Mouse (Mus musculus) erythroid progenitor cell, adult 5-6 weeks (primary cell): ENCODE data around the gene Lrig1. TPM values are rescaled to one million over a fixed set of nuclear protein-coding genes. Genes with fewer than 3 reads are reported as not detected.

ENCODE experiments used
- ATAC-seq: replicated peaks from 2 replicates; pipeline ENCODE4 v1.8.0; 2016; ENCODE audit warnings: moderate number of reproducible peaks, mild to moderate bottlenecking, moderate TSS enrichment, inconsistent platforms; ENCODE audit not compliant: poor library complexity, low FRiP score, severe bottlenecking
- total RNA-seq, 2 experiments: library from RNA; stranded (forward) in 1 of 2; stranded (reverse) in 1 of 2; fragments of 150-400 nt in 1 of 2; fragments of 186-747, 209-891 nt in 1 of 2; gene quantifications; 2 replicates each; pipeline versions ENCODE4 v1.2.3 to v1.2.4; 2015 to 2017; ENCODE audit warnings: low replicate concordance in 2 of 2

Gene Lrig1
- total RNA-seq, 2 experiments from 2014 or later, result 5.7 to 11.7 TPM

DNA sequence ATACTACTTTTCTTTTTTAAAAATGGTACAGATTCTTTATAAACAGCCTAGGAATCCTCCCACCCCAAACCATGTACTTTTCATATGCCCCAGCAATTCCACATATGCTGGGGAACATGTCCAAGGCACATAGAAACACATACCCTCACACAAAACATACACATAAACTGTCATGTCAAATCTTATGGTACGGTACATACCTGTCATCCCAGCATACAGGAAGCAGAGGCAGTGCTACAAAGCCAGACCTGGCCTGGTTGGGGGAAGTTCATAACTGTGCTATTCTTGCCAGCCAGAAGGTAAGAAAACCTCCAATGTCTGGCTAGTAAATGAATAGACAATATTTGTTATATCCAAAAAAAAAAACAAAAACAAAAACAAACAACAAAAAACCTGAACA lies 20.7 kb downstream of the Lrig1 start:
- ATAC-seq, result no peak

GRCm38 (mm10) chr6:94678377-94679164 lies 21.4 kb downstream of the Lrig1 start:
- no peak for ATAC-seq

DNA sequence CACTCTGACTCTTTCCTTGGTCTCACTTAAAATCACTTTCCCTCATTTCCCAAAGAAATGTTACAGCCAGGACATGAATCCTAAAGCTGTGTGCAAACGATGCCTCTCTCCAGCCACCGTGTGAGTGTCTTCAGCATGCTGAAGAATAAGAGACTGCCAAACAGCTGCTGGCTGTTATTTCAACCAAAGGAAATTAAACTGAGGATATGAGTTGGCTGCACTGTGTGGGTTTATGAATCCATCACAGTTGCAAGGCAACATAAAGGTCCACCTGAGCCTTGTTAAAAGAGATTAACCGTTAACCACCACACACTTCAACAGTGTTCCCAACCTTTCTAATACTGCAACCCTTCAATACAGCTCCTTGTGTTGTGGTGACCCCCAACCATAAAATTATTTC lies 22.5 kb downstream of the Lrig1 start:
- ATAC-seq, result no peak

GRCm38 (mm10) chr6:94676840-94677239 lies 23.1 kb downstream of the Lrig1 start:
- no peak for ATAC-seq

DNA sequence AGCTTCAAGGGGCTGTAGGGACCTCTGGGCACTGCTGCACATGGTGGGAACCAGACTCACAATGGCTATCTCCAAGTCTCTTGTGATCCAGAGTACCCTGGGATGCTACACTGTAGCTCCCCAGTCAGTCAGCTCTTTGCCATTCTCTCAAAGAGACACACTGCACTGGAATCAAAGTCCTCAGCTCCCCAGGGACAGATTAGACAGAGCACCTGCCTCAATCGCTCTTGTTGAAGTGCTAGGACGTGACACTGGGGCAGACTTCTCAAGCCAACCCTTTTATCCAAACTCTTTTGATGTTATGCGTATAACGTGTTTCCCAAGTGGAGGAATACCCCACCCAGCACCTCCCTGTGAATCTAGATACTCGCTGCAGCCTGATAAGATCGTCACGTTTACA lies 23.7 kb downstream of the Lrig1 start:
- no peak for ATAC-seq

DNA sequence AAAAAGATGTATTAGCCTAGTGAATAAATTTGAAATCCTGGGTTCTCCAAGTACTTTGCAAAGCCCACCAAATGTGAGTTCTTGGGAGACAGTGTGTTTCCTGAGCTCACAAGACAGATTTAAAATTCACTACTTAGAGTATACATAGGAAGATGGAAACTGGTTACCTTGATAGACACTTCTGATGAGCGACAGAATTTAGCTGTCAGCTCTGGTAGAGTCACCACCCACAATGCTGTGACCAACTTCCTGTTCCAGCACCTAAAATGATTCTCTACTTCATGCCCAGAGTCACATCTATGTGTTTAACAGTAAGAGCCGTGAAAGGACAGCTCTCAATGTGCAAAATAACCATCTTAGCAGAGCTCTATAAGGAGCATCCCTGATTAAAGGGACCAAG lies 27.5 kb downstream of the Lrig1 start:
- ATAC-seq, result no peak

- ATAC-seq, result no peak
These were observed 30.6 kb downstream of the Lrig1 start for GRCm38 (mm10) chr6:94669370-94669769.

- ATAC-seq, result no peak
These were observed 31.6 kb downstream of the Lrig1 start for GRCm38 (mm10) chr6:94668204-94668863.

DNA sequence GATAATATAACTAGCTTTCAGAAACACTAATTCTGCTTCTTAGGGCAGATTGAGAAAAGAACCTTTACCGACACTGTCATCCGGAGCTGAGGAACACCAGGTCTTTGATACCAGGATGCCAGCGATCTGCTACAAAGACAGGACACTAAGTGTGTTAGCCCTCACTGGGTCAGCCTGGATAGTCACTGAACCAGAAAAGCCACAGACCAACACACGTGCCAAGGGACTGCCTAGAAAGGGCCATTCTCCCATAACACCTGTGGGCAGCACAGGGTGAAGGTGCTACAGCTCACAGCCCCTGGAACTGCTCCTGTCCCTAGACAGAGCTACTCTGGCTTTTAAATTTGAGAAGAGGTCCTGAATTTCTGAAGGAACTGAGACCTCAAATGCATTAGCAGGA lies 32.8 kb downstream of the Lrig1 start:
- ATAC-seq, result no peak

- no peak for ATAC-seq
These were observed 33.4 kb downstream of the Lrig1 start for GRCm38 (mm10) chr6:94666432-94667119.

DNA sequence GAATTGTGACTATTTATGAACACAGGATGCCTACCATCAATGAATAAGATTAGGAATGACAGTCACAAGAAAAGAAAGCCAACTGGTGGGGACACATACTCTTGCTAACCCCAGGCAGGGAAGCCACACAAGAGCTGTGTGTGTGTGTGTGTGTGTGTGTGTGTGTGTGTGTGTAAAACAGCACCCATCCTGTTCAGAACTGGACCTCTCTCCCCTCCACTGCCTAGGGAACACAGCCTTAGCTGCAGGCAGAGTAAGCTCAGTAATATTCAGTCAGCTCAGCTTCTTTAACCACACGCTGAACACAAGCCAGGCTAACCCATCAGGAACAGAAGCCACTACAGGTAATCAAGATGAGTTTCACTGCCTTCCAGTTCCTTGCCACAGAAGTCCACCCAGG lies 34.3 kb downstream of the Lrig1 start:
- no peak for ATAC-seq

DNA sequence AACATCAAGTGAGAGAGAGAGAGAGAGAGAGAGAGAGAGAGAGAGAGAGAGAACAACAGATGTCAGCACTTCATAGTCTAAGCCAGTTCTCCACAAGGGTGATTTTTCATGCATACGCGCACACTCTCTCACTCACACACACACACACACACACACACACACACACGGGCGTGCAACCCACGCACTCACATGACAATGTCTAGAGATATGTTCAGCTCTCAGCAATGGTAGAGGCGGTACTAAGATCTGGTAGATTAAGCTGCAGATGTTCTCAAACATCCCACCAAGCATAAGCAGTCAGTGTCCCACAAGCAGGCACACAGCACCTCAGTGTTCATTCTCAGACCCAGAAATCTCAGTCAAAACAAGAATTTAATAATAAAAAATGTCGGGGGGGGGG lies 34.7 kb downstream of the Lrig1 start:
- no peak for ATAC-seq

DNA sequence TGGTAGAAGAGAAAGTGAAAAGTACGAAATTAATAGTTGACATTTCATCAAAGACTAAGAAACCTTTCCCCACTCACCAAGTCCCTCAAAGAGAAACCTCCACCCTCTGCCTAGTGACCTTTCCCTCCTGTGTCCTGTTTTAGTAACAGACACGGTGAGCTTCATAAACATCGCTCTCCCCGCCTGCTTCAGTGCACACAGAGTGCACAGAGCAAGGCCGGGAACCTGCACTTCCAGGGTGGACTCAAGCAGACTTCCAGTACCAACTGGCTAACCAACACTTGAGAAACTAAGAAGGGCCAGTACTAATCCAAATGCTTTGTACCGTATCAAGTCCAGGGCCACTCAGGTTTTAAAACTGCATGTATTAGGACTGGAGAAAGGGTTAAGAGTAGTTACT lies 36.0 kb downstream of the Lrig1 start:
- no peak for ATAC-seq

DNA sequence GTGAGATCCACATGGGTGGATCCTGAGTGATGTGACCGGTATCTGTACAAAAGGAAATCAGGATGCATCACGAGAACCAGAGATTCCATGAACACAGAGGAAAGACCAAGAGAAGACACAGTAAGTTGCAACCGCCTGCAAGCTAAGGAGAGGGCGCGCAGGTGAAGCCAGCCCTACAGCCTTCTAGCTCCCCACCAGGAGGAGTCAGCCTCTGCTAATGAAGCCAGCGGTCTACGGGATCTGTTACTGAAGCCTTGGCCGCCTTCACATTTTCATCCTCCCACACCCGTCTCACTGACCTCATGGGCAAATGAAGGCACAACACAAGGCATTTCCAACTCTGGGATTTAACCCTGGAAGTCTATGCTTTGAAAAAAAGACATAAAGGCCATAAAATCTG lies 38.0 kb downstream of the Lrig1 start:
- no peak for ATAC-seq

DNA sequence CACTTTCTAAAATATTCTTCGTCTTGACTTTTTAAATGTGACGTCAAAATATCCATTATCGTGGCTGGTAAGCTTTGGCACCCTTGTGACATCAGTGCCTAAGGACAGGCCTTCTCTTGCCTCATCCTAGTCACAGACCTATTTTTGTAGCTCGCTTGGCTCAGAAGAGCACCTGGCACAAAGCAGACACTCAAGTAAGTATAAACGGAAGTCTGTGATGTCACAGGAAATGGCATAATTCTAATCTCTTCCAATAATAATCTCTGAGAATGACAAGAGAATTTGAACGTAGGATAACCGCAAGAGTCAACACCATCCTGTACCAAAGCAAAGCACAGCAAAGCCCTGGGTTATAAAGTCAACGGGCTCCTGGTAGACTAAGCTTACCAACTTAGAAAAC lies 38.6 kb downstream of the Lrig1 start:
- ATAC-seq, result no peak

- no peak for ATAC-seq
These were observed 40.0 kb downstream of the Lrig1 start for GRCm38 (mm10) chr6:94659886-94660333.

DNA sequence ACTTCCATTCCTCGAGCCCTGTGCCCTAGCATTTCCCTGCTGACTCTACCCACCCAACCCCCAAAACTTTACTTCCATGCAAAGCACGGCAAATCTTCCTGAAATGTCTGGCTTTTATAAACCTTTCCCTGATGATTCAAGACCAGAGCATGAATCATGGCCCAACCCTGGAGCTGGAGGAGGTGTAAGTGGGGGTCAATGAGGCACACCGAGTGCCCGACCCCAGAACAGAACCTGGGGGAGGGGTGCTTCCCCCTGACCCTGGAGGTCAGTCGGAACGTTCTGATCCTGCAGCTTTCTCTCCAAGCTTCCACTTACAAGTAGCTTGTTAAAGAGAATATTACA lies 41.9 kb downstream of the Lrig1 start:
- no peak for ATAC-seq

DNA sequence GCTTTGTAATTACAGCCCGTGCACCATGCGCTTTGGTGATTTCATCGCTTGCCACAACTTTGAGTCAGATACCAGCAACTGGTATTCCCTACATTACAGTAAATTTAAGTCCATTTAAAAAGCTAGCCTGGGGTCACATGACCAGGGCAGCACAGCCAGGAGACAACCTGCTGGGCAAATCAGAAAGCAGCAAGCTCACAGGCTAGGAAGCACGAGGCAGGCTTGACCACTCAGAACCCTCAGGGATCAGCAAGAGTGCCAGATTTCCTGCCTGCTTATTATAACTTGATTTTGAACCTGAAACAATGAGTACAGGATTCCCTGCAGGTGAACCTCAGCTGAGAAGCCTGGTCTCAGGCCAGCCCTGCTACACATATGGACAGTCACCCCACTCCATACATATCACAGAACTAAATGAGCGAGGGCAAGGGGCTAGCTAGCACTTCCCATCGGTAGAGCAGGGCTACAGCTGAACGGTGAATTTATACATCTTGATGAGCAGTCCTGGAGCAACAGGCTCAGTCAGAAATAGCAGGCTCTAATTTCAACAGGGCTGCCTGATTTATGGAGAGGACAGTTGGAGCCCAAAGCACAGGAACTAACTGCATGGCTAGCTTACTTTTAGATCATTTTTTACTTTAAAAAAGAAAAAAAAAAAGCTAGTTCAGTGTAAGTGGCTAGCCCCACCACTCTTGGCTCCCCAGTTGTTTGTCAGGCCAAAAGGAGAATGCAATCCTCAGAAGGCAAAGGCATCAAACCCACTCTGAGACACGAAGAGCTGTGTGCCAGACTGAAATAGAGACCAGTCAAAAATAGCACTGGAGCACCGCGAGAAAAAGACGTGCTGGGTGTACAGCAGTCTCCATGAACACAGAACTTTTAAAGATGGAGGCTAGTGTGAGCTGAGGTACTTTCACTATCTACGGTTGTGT lies 42.5 kb downstream of the Lrig1 start:
- ATAC-seq, result no peak

DNA sequence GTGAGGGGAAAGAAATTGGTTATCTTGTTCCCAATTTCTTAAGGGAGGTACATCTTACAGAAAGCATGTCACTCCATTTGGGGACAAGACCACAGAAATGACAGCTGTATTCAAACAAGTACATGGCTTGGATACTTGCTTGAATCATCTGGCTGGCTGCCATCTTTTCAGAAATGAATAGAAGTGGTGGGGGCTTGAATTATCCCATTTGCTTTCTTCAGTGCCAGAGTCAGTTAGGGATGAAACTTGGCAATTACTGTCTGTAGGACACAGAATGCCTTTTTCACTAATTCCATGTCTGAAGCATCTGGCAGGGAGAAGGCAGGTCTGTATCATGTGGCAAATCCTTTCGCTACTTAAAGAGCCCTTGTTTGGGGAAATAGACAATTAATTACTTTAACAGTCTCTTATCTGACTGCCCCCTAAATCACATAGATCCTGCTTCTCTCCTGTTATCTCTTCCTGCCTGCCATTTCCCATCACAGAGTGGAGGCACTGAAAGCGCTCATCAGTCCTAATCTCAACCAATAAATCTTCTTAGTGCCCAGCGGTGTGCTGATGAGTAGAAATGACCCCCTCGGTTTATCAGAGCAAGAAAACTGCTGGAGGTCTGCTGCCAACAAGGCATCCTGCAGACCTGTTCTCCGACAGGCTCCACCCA lies 44.0 kb downstream of the Lrig1 start:
- no peak for ATAC-seq
